Mouse (Mus musculus): ENCODE measurements around the gene Lamb2.

GRCm38 (mm10) chr9:108461675-108462074 is 17.9 kb upstream of the Lamb2 start:
- TF ChIP-seq CTCF (IDR thresholded peaks at IDR 0.05; ENCODE audit: extremely low read depth, insufficient read depth, insufficient read length, insufficient replicate concordance) (no peak), POLR2A (IDR thresholded peaks at IDR 0.05; ENCODE audit: low read depth, low read length) (no peak)

Data from spleen, adult 2 months (tissue).